Mouse (Mus musculus): Measurements from ENCODE around the gene Trim62. TPM values are rescaled to one million over a fixed set of nuclear protein-coding genes. Genes with fewer than 3 reads are reported as not detected.

The Trim62 gene
- 0.98 TPM for polyA plus RNA-seq (2017; shearing (Covaris generic))

DNA sequence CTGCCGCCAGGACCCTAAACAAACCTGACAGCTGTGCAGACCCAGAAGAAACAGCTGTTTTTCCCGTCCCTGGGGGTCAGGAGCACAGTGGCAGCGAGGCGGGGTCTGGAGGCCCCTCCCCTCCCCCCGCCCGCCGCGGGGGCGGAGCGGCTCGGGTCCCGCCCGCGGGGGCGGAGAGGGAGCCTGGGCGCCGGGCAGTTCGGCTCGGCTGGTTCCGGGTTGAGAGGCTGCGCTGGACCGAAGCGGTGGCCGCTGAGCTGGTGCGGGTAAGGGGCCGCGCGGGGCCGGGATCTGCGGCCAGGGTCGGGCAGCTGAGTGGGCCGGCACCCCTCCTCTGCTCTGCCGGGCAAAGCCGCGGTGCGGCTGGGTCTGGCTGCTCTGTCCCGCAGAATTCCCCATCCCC lies at the start of gene Trim62:
TSS of gene Trim62 (plus strand) at position 202 of the 403 bp plus-strand sequence.

Other genes with a start within 250 kb of the Trim62 start
- gene Phc2, start 228.9 kb upstream of the Trim62 start, polyA plus RNA-seq (2017; shearing (Covaris generic)): 11.7 TPM
- gene A3galt2, start 128.2 kb upstream of the Trim62 start, polyA plus RNA-seq (2017; shearing (Covaris generic)): 0.11 TPM
- gene Zfp362, start 77.5 kb upstream of the Trim62 start, polyA plus RNA-seq (2017; shearing (Covaris generic)): 23.7 TPM
- 0.39 TPM for gene Azin2, start 78.9 kb downstream of the Trim62 start, polyA plus RNA-seq (2017; shearing (Covaris generic))
- gene Ak2, start 108.4 kb downstream of the Trim62 start, polyA plus RNA-seq (2017; shearing (Covaris generic)): 166 TPM
- 7.6 TPM for gene Rnf19b, start 174.7 kb downstream of the Trim62 start, polyA plus RNA-seq (2017; shearing (Covaris generic))
- gene Tmem54, start 222.0 kb downstream of the Trim62 start, polyA plus RNA-seq (2017; shearing (Covaris generic)): not detected
- gene Hpca, start 238.5 kb downstream of the Trim62 start, polyA plus RNA-seq (2017; shearing (Covaris generic)): not detected

All from inflammation-experienced regulatory T-cells, adult 16 weeks (primary cell).